Mouse (Mus musculus): ENCODE data around the gene Tigd4.

DNA sequence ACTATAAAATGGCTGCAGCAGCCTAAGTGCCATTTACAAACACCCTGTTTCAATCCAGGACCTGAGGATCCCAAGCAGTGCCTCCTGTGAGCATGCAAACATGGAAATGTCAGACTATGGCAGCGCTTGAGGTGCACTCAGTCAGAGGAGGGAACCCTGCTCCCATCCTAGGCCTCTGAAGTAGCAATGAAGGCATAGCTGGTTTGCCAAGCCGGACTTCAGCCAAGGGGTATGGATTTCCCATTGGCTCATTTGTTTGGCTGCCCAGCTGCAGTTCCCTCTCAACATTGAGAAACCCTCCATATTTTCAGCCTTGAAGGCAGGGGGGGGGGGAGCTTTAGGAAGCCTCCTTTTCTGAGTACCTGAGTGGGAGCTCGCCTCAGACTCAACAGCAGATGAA, 35.1 kb upstream of the Tigd4 start:
- TF ChIP-seq CTCF (IDR thresholded peaks at IDR 0.05; ENCODE audit: borderline replicate concordance, extremely low read depth, insufficient read depth, insufficient read length): no peak
- TF ChIP-seq POLR2A (IDR thresholded peaks at IDR 0.05; ENCODE audit: borderline replicate concordance, extremely low read depth, insufficient read depth, insufficient read length, poor library complexity, severe bottlenecking): no peak
